ENCODE assay signal across 8 mouse cellular contexts in genomic region chr3:89395419-89395805, GRCm38 (mm10). TPM values are rescaled to one million over a fixed set of nuclear protein-coding genes. Genes with fewer than 3 reads are reported as not detected.
DNase-seq lines count a peak whose midpoint lies in the region; ATAC-seq and TF ChIP-seq lines count a peak whose summit lies in the region.

No protein-coding gene starts in this region.

- no peak overlapping the region for H3K27ac ChIP-seq in hindbrain, embryonic 11.5 days (ENCODE audit: low read depth, low read length)
- peak overlapping the region; percentile 99 for H3K27ac ChIP-seq in liver, postnatal 0 days (ENCODE audit: low read depth)

- H3K36me3 ChIP-seq in erythroblast, embryonic 14.5 days (ENCODE audit: control insufficient read depth), result peaks cover 2% of the 10 kb centered on the region; the same call in 1 of the 2 replicates
- no peaks in the 10 kb centered on the region for H3K36me3 ChIP-seq in hindbrain, embryonic 11.5 days (ENCODE audit: control insufficient read depth, insufficient read depth, low read length)
- no peaks in the 10 kb centered on the region for H3K36me3 ChIP-seq in liver, postnatal 0 days (replicated peaks; ENCODE audit: insufficient read depth, low read length)

- TF ChIP-seq EP300 in liver, postnatal 0 days (IDR thresholded peaks at IDR 0.05; ENCODE audit: low read depth), result no peak

- H3K4me3 ChIP-seq in erythroblast, embryonic 14.5 days (replicated peaks), result peak overlapping the region; percentile 68
- H3K4me3 ChIP-seq in hindbrain, embryonic 11.5 days (ENCODE audit: low read depth, low read length), result peak overlapping the region; percentile 46; the same call in 1 of the 2 replicates
- H3K4me3 ChIP-seq in liver, postnatal 0 days (ENCODE audit: low read depth, low read length), result peak overlapping the region; percentile 78

- no peak overlapping the region for H3K9ac ChIP-seq in hindbrain, embryonic 11.5 days (ENCODE audit: low read depth, low read length)
- peak overlapping the region; percentile 79 for H3K9ac ChIP-seq in liver, postnatal 0 days (replicated peaks)

- peaks cover 54% of the 10 kb centered on the region for H3K4me1 ChIP-seq in erythroblast, embryonic 14.5 days (ENCODE audit: control insufficient read depth)
- peaks cover 25% of the 10 kb centered on the region for H3K4me1 ChIP-seq in hindbrain, embryonic 11.5 days (replicated peaks; ENCODE audit: control insufficient read depth, insufficient read depth, low read length)
- H3K4me1 ChIP-seq in liver, postnatal 0 days (ENCODE audit: insufficient read depth), result peaks cover 46% of the 10 kb centered on the region

- peaks cover 57% of the 10 kb centered on the region for H3K27me3 ChIP-seq in erythroblast, embryonic 14.5 days (ENCODE audit: control insufficient read depth)
- peaks cover 16% of the 10 kb centered on the region for H3K27me3 ChIP-seq in hindbrain, embryonic 11.5 days (ENCODE audit: control insufficient read depth, insufficient read depth, low read length)
- H3K27me3 ChIP-seq in liver, postnatal 0 days (ENCODE audit: insufficient read depth, low read length), result peaks cover 12% of the 10 kb centered on the region

- no peak for ATAC-seq in erythroblast, adult 5-6 weeks (replicated peaks; ENCODE audit: low FRiP score, poor library complexity, severe bottlenecking)
- no peak for ATAC-seq in hindbrain, embryonic 11.5 days (ENCODE audit: low FRiP score)
- no peak for ATAC-seq in liver, postnatal 0 days

- peaks cover 2% of the 10 kb centered on the region; the same call in 1 of the 2 replicates for H3K9me3 ChIP-seq in erythroblast, embryonic 14.5 days (ENCODE audit: control insufficient read depth, low read length)
- no peaks in the 10 kb centered on the region for H3K9me3 ChIP-seq in hindbrain, embryonic 11.5 days (ENCODE audit: control insufficient read depth, low read length)
- H3K9me3 ChIP-seq in liver, postnatal 0 days (ENCODE audit: low read length), result no peaks in the 10 kb centered on the region

- DNase-seq in NIH3T3 (ENCODE audit: low read depth), result peak; percentile 21
- no peak for DNase-seq in hindbrain, embryonic 11.5 days (ENCODE audit: low spot score)
- DNase-seq in liver, postnatal 0 days, result no peak
- DNase-seq in urinary bladder, postnatal 14 days (ENCODE audit: low spot score), result no peak
- DNase-seq in embryo, embryonic 11 days, result no peak
- DNase-seq in thymus, postnatal 4 days, result no peak

- 2% methylated on average over 10 of the region's 10 CpGs for WGBS in hindbrain, embryonic 11.5 days
- WGBS in liver, postnatal 0 days (ENCODE audit: insufficient replicate concordance), result 4% methylated on average over 10 of the region's 10 CpGs

- no peak for TF ChIP-seq CTCF in liver, postnatal 0 days (IDR thresholded peaks at IDR 0.05; ENCODE audit: low read depth)

- H3K4me2 ChIP-seq in hindbrain, embryonic 11.5 days (replicated peaks; ENCODE audit: low read depth, low read length), result peak overlapping the region; percentile 95
- peak overlapping the region; percentile 100 for H3K4me2 ChIP-seq in liver, postnatal 0 days (ENCODE audit: low read depth, low read length)

RNA-seq across cellular contexts. Expression of gene Zbtb7b, which starts 0.8 kb away (rescaled TPM):
- polyA plus RNA-seq in erythroblast, embryonic 14.5 days (2012), result 0.38 and 0.46 TPM in 2 replicates
- 5.8 and 7.7 TPM in 2 replicates for total RNA-seq in erythroblast, adult 5-6 weeks (2015; ENCODE audit: low replicate concordance)
- 5.4 and 15.2 TPM in 2 replicates for total RNA-seq in erythroblast, adult 5-6 weeks (2017; ENCODE audit: low replicate concordance)
- 0.47 and 1.2 TPM in 2 replicates for polyA plus RNA-seq in hindbrain, embryonic 11.5 days (2014; fragmentation: Nextera tagmentation; extraction: Ambion mirVana)
- 4.1 and 4.7 TPM in 2 replicates for polyA plus RNA-seq in liver, postnatal 0 days (2015; fragmentation: Nextera tagmentation; extraction: Ambion mirVana)

RNA-seq across cellular contexts. Expression of gene Lenep, which starts 7.2 kb away (rescaled TPM):
- polyA plus RNA-seq in erythroblast, embryonic 14.5 days (2012), result 0.04 TPM in 1 of 2 replicates, not detected in the other
- total RNA-seq in erythroblast, adult 5-6 weeks (2015; ENCODE audit: low replicate concordance), result 0.63 and 3.7 TPM in 2 replicates
- 0.17 TPM in 1 of 2 replicates, not detected in the other for total RNA-seq in erythroblast, adult 5-6 weeks (2017; ENCODE audit: low replicate concordance)
- 0.22 and 0.95 TPM in 2 replicates for polyA plus RNA-seq in hindbrain, embryonic 11.5 days (2014; fragmentation: Nextera tagmentation; extraction: Ambion mirVana)
- not detected in 2 replicates for polyA plus RNA-seq in liver, postnatal 0 days (2015; fragmentation: Nextera tagmentation; extraction: Ambion mirVana)

RNA-seq across cellular contexts. Expression of gene Flad1, which starts 16.3 kb away (rescaled TPM):
- 1.3 and 1.6 TPM in 2 replicates for polyA plus RNA-seq in erythroblast, embryonic 14.5 days (2012)
- total RNA-seq in erythroblast, adult 5-6 weeks (2015; ENCODE audit: low replicate concordance), result 2.1 and 6.3 TPM in 2 replicates
- 1.8 and 3.1 TPM in 2 replicates for total RNA-seq in erythroblast, adult 5-6 weeks (2017; ENCODE audit: low replicate concordance)
- 26.2 and 26.5 TPM in 2 replicates for polyA plus RNA-seq in hindbrain, embryonic 11.5 days (2014; fragmentation: Nextera tagmentation; extraction: Ambion mirVana)
- polyA plus RNA-seq in liver, postnatal 0 days (2015; fragmentation: Nextera tagmentation; extraction: Ambion mirVana), result 18.8 and 20.0 TPM in 2 replicates

RNA-seq across cellular contexts. Expression of gene Cks1b, which starts 22.8 kb away (rescaled TPM):
- polyA plus RNA-seq in erythroblast, embryonic 14.5 days (2012), result 6.9 and 7.4 TPM in 2 replicates
- total RNA-seq in erythroblast, adult 5-6 weeks (2015; ENCODE audit: low replicate concordance), result 67.9 and 79.9 TPM in 2 replicates
- total RNA-seq in erythroblast, adult 5-6 weeks (2017; ENCODE audit: low replicate concordance), result 37.4 and 42.1 TPM in 2 replicates
- 411 and 414 TPM in 2 replicates for polyA plus RNA-seq in hindbrain, embryonic 11.5 days (2014; fragmentation: Nextera tagmentation; extraction: Ambion mirVana)
- polyA plus RNA-seq in liver, postnatal 0 days (2015; fragmentation: Nextera tagmentation; extraction: Ambion mirVana), result 130 and 141 TPM in 2 replicates

RNA-seq across cellular contexts. Expression of gene Shc1, which starts 22.8 kb away (rescaled TPM):
- polyA plus RNA-seq in erythroblast, embryonic 14.5 days (2012), result 11.4 and 12.7 TPM in 2 replicates
- total RNA-seq in erythroblast, adult 5-6 weeks (2015; ENCODE audit: low replicate concordance), result 14.4 and 25.2 TPM in 2 replicates
- 21.3 and 24.1 TPM in 2 replicates for total RNA-seq in erythroblast, adult 5-6 weeks (2017; ENCODE audit: low replicate concordance)
- polyA plus RNA-seq in hindbrain, embryonic 11.5 days (2014; fragmentation: Nextera tagmentation; extraction: Ambion mirVana), result 32.2 and 37.0 TPM in 2 replicates
- polyA plus RNA-seq in liver, postnatal 0 days (2015; fragmentation: Nextera tagmentation; extraction: Ambion mirVana), result 23.8 and 24.7 TPM in 2 replicates
